ENCODE assay signal across 8 mouse cellular contexts in genomic region chr4:148130561-148131413, GRCm38 (mm10). TPM values are rescaled to one million over a fixed set of nuclear protein-coding genes. Genes with fewer than 3 reads are reported as not detected.
DNase-seq lines count a peak whose midpoint lies in the region; ATAC-seq and TF ChIP-seq lines count a peak whose summit lies in the region.

Draxin (minus strand) TSS chr4:148130698.

- peak within 1 kb of the TSS; percentile 71 for H3K4me2 ChIP-seq in hindbrain, embryonic 13.5 days
- peak within 1 kb of the TSS; percentile 58 for H3K4me2 ChIP-seq in liver, embryonic 13.5 days
- peak within 1 kb of the TSS; percentile 76 for H3K4me2 ChIP-seq in neural tube, embryonic 13.5 days

- H3K4me1 ChIP-seq in lung, adult 2 months (ENCODE audit: control insufficient read depth, insufficient read depth, low read length) = no peaks in the 10 kb centered on the region
- H3K4me1 ChIP-seq in hindbrain, embryonic 13.5 days (replicated peaks) = peaks cover 72% of the 10 kb centered on the region
- peaks cover 8% of the 10 kb centered on the region for H3K4me1 ChIP-seq in liver, embryonic 13.5 days (replicated peaks)
- peaks cover 60% of the 10 kb centered on the region for H3K4me1 ChIP-seq in neural tube, embryonic 13.5 days (replicated peaks)

- no peak for TF ChIP-seq CTCF in lung, adult 2 months (IDR thresholded peaks at IDR 0.05; ENCODE audit: insufficient read depth, low read length)

- H3K9me3 ChIP-seq in hindbrain, embryonic 13.5 days = no peaks in the 10 kb centered on the region
- H3K9me3 ChIP-seq in liver, embryonic 13.5 days (replicated peaks) = no peaks in the 10 kb centered on the region
- no peaks in the 10 kb centered on the region for H3K9me3 ChIP-seq in neural tube, embryonic 13.5 days

- peak within 1 kb of the TSS; percentile 99 for H3K27ac ChIP-seq in hindbrain, embryonic 13.5 days
- no peak within 1 kb of the TSS for H3K27ac ChIP-seq in liver, embryonic 13.5 days
- H3K27ac ChIP-seq in neural tube, embryonic 13.5 days (replicated peaks) = peak within 1 kb of the TSS; percentile 99

- under 1% methylated on average over 75 of the region's 87 CpGs for WGBS in lung, adult 2 months
- under 1% methylated on average over 79 of the region's 87 CpGs for WGBS in hindbrain, embryonic 13.5 days
- WGBS in liver, embryonic 13.5 days (ENCODE audit: insufficient replicate concordance) = 2% methylated on average over 63 of the region's 87 CpGs
- under 1% methylated on average over 78 of the region's 87 CpGs for WGBS in neural tube, embryonic 13.5 days

- H3K27me3 ChIP-seq in hindbrain, embryonic 13.5 days = 0 out of 2 replicates have a peak, but pooled peaks cover 6% of the 10 kb centered on the region
- peaks cover 72% of the 10 kb centered on the region for H3K27me3 ChIP-seq in liver, embryonic 13.5 days
- H3K27me3 ChIP-seq in neural tube, embryonic 13.5 days = peaks cover 6% of the 10 kb centered on the region; the same call in 1 of the 2 replicates

- peak; percentile 70 for ATAC-seq in hindbrain, embryonic 13.5 days (ENCODE audit: low FRiP score)
- peak; percentile 38; the same call in 1 of the 2 replicates for ATAC-seq in liver, embryonic 13.5 days (ENCODE audit: low read depth)
- ATAC-seq in neural tube, embryonic 13.5 days (ENCODE audit: low read depth) = peak; percentile 73

- H3K4me3 ChIP-seq in lung, adult 2 months (replicated peaks; ENCODE audit: extremely low read depth, low read depth, low read length) = no peak within 1 kb of the TSS
- H3K4me3 ChIP-seq in hindbrain, embryonic 13.5 days = peak within 1 kb of the TSS; percentile 85
- H3K4me3 ChIP-seq in liver, embryonic 13.5 days (replicated peaks) = peak within 1 kb of the TSS; percentile 47
- peak within 1 kb of the TSS; percentile 76 for H3K4me3 ChIP-seq in neural tube, embryonic 13.5 days

- H3K9ac ChIP-seq in hindbrain, embryonic 13.5 days = peak within 1 kb of the TSS; percentile 99
- no peak within 1 kb of the TSS for H3K9ac ChIP-seq in liver, embryonic 13.5 days
- peak within 1 kb of the TSS; percentile 99 for H3K9ac ChIP-seq in neural tube, embryonic 13.5 days

- DNase-seq in lung, adult 18-20 months = peak; percentile 50 to 60
- DNase-seq in lung, adult 2 months = no peak
- peak; percentile 89 for DNase-seq in embryo, embryonic 11 days
- DNase-seq in liver, embryonic 13.5 days = no peak
- no peak for DNase-seq in urinary bladder, adult 18-20 months (ENCODE audit: low spot score in 2 of 2)
- DNase-seq in urinary bladder, adult 2 months (ENCODE audit: low spot score) = no peak

- TF ChIP-seq POLR2A in lung, adult 2 months (IDR thresholded peaks at IDR 0.05; ENCODE audit: borderline replicate concordance, extremely low read depth, low read depth, low read length) = no peak

- H3K36me3 ChIP-seq in hindbrain, embryonic 13.5 days = peaks cover 5% of the 10 kb centered on the region; the same call in 1 of the 2 replicates
- H3K36me3 ChIP-seq in liver, embryonic 13.5 days = no peaks in the 10 kb centered on the region
- H3K36me3 ChIP-seq in neural tube, embryonic 13.5 days = no peaks in the 10 kb centered on the region

RNA-seq across cellular contexts. Expression of gene Draxin, which starts in this region (rescaled TPM):
- polyA plus RNA-seq in lung, adult 2 months (2012; rRNA removed) = 0.15 and 0.59 TPM in 2 replicates
- 17.2 and 20.9 TPM in 2 replicates for polyA plus RNA-seq in hindbrain, embryonic 13.5 days (2015; fragmentation: Nextera tagmentation; extraction: Ambion mirVana)
- 0.09 and 0.13 TPM in 2 replicates for polyA plus RNA-seq in liver, embryonic 13.5 days (2015; fragmentation: Nextera tagmentation; extraction: Ambion mirVana)
- polyA plus RNA-seq in neural tube, embryonic 13.5 days (2015; fragmentation: Nextera tagmentation; extraction: Ambion mirVana) = 14.0 and 14.3 TPM in 2 replicates
- 0.01 and 0.04 TPM in 2 replicates for polyA plus RNA-seq in urinary bladder, adult 2 months (2012; rRNA removed)

Comparison
In these comparisons a context has a peak if more than half of its experiments do, and no peak if none do; other contexts are left out.
1. DNase-seq: peak in lung, adult 18-20 months (2 of 2) and embryo, embryonic 11 days (single experiment); none in lung, adult 2 months (single experiment), liver, embryonic 13.5 days (single experiment), urinary bladder, adult 18-20 months (0 of 2) and urinary bladder, adult 2 months (single experiment).
2. Peak in ATAC-seq, H3K4me3 ChIP-seq and H3K4me2 ChIP-seq in liver, embryonic 13.5 days; RNA of the gene not detected or under 1 TPM.
3. Peak in every context shown above with its lines, with median percentiles within 50 percentile points of each other: ATAC-seq and H3K4me2 ChIP-seq.